Mouse (Mus musculus) heart, embryonic 13.5 days (tissue): ENCODE measurements around the gene Acr. TPM values are rescaled to one million over a fixed set of nuclear protein-coding genes. Genes with fewer than 3 reads are reported as not detected.

Experiments
- ATAC-seq: fragments of 200-750 bp; cut with Nextera tagmentation; 2 replicates; pipeline ENCODE4 v1.8.0; 2017; ENCODE audit warnings: moderate TSS enrichment; ENCODE audit not compliant: insufficient number of reproducible peaks, low FRiP score, low TSS enrichment; ENCODE audit errors: extremely low read depth
- H3K27ac ChIP-seq: fragments of 300-500 bp; sonication (generic); replicated peaks from 2 replicates; pipeline ENCODE4 v1.5.1; 2015; ENCODE audit warnings: moderate library complexity, mild to moderate bottlenecking, inconsistent platforms
- H3K27me3 ChIP-seq: fragments of 300-500 bp; sonication (generic); replicated peaks from 2 replicates; pipeline ENCODE4 v1.6.1; 2015; ENCODE audit warnings: mild to moderate bottlenecking, inconsistent platforms
- H3K36me3 ChIP-seq: fragments of 300-500 bp; sonication (generic); 2 replicates; pipeline ENCODE4 v1.6.1; 2015; ENCODE audit warnings: mild to moderate bottlenecking, inconsistent platforms
- H3K4me1 ChIP-seq: fragments of 300-500 bp; sonication (generic); 2 replicates; pipeline ENCODE4 v1.6.1; 2015; ENCODE audit warnings: inconsistent platforms
- H3K4me2 ChIP-seq: fragments of 300-500 bp; sonication (generic); 2 replicates; pipeline ENCODE4 v1.6.1; 2015; ENCODE audit warnings: inconsistent platforms, mild to moderate bottlenecking, moderate library complexity
- H3K4me3 ChIP-seq: fragments of 300-500 bp; sonication (generic); 2 replicates; pipeline ENCODE4 v1.5.1; 2015; ENCODE audit warnings: moderate library complexity, mild to moderate bottlenecking, inconsistent platforms
- H3K9ac ChIP-seq: fragments of 300-500 bp; sonication (generic); 2 replicates; pipeline ENCODE4 v1.6.1; 2015; ENCODE audit warnings: inconsistent platforms, mild to moderate bottlenecking, moderate library complexity
- H3K9me3 ChIP-seq: fragments of 300-500 bp; sonication (generic); 2 replicates; pipeline ENCODE4 v1.6.1; 2016; ENCODE audit warnings: inconsistent platforms
- whole genome bisulfite sequencing: fragments of 180-500 bp; shearing (Covaris S2); methylation state at CpG from one replicate; pipeline ENCODE4 v1.1.7; 2015; ENCODE audit warnings: mixed read lengths; 5-methylcytosine and 5-hydroxymethylcytosine counted together
- polyA plus RNA-seq: library from polyadenylated mRNA; unstranded; fragments of >200 nt; fragmentation: Nextera tagmentation; extraction: Ambion mirVana; gene quantifications from 2 replicates; pipeline ENCODE4 v1.2.1, GENCODE M21; 2015

Acr gene
- polyA plus RNA-seq, 1 experiment from 2014 or later: 0.33 TPM

DNA sequence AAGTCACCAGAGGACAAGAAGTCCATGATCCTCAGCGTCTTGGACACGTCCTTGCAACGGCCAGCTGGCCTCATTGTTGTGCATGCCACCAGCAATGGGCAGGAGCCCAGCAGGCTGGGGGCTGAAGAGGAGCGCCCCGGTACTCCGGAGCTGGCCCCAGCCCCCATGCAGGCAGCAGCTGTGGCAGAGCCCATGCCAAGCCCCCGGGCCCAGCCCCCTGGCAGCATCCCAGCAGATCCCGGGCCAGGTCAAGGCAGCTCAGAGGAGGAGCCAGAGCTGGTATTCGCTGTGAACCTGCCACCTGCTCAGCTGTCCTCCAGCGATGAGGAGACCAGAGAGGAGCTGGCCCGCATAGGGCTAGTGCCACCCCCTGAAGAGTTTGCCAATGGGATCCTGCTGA is 19.3 kb upstream of the Acr start:
- no peak for ATAC-seq
- peaks cover 18% of the 10 kb centered on the region for H3K4me1 ChIP-seq
- peaks cover 45% of the 10 kb centered on the region for H3K27me3 ChIP-seq
- H3K9ac ChIP-seq: peak overlapping the region; percentile 60; the same call in 1 of the 2 replicates
- H3K36me3 ChIP-seq: peaks cover 33% of the 10 kb centered on the region
- no peaks in the 10 kb centered on the region for H3K9me3 ChIP-seq
- peak overlapping the region; percentile 77 for H3K4me2 ChIP-seq
- H3K27ac ChIP-seq: no peak overlapping the region
- 47% methylated on average over 11 of the region's 11 CpGs for WGBS
- peak overlapping the region; percentile 48 for H3K4me3 ChIP-seq

GRCm38 (mm10) chr15:89550506-89550905 is 17.6 kb upstream of the Acr start:
- Histone ChIP-seq H3K4me3 (no peak overlapping the region), H3K4me1 (peaks cover 18% of the 10 kb centered on the region), H3K36me3 (peaks cover 31% of the 10 kb centered on the region), H3K27me3 (peaks cover 57% of the 10 kb centered on the region), H3K9ac (no peak overlapping the region), H3K4me2 (no peak overlapping the region), H3K27ac (no peak overlapping the region), H3K9me3 (no peaks in the 10 kb centered on the region)
- no peak for ATAC-seq
- WGBS: 87% methylated on average over 8 of the region's 8 CpGs

DNA sequence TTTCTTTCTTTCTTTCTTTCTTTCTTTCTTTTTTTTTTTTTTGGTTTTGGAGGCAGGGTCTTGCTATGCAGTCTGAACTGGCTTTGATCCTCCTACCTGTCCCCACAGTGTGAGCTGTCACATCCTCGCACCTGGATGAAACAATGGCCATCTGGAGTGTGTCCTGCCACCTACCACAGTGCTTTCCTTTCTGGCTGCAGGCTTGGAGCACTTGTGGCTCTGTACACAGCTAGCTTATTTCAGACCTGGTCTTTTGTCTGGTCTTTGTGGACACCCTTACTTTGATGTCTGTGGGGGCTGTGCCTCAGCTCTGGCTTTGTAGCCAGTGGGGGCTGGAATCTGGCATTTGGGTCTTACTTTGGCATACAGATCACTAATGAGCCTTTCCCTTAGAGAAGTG is 16.4 kb upstream of the Acr start:
- H3K4me1 ChIP-seq: peaks cover 26% of the 10 kb centered on the region
- H3K4me2 ChIP-seq: no peak overlapping the region
- H3K36me3 ChIP-seq: peaks cover 22% of the 10 kb centered on the region
- H3K27me3 ChIP-seq: peaks cover 63% of the 10 kb centered on the region
- no peaks in the 10 kb centered on the region for H3K9me3 ChIP-seq
- H3K27ac ChIP-seq: no peak overlapping the region
- no peak for ATAC-seq
- no peak overlapping the region for H3K9ac ChIP-seq
- H3K4me3 ChIP-seq: no peak overlapping the region
- 64% methylated on average over 1 of the region's 1 CpGs for WGBS

DNA sequence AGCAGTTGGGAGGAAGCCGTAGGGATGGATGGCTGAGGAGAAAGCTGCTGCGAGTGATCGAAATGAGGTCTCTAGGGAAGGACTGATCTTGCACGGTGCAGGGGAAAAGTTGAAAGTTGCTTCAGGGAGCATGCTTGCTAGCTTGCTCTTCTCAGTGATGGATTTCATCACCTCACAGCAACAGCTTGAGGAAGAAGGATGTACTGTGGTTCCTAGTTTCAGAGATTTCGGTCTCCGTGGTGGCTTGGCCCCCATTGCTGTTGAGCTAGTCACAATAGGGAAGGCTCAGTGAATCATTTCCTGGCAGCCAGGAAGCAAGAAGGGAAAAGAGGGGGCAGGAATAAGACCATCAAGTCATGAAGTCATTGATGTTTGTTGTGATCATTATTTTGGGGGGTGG is 12.5 kb upstream of the Acr start:
- no peak for ATAC-seq
- Histone ChIP-seq H3K9me3 (no peaks in the 10 kb centered on the region), H3K36me3 (0 out of 2 replicates have a peak, but pooled peaks cover 10% of the 10 kb centered on the region), H3K4me1 (peaks cover 29% of the 10 kb centered on the region), H3K4me3 (no peak overlapping the region), H3K4me2 (no peak overlapping the region), H3K27ac (no peak overlapping the region), H3K9ac (no peak overlapping the region), H3K27me3 (peaks cover 57% of the 10 kb centered on the region)
- 82% methylated on average over 6 of the region's 6 CpGs for WGBS

- WGBS: 22% methylated on average over 23 of the region's 23 CpGs
Observed at GRCm38 (mm10) chr15:89556401-89557178, 11.5 kb upstream of the Acr start.

GRCm38 (mm10) chr15:89557179-89557995 is 10.7 kb upstream of the Acr start:
- H3K4me1 ChIP-seq: peaks cover 29% of the 10 kb centered on the region
- H3K9ac ChIP-seq: peak overlapping the region; percentile 58
- peak overlapping the region; percentile 45 for H3K4me3 ChIP-seq
- H3K27me3 ChIP-seq: peaks cover 56% of the 10 kb centered on the region
- ATAC-seq: no peak
- H3K36me3 ChIP-seq: 0 out of 2 replicates have a peak, but pooled peaks cover 6% of the 10 kb centered on the region
- no peak overlapping the region for H3K27ac ChIP-seq
- H3K9me3 ChIP-seq: no peaks in the 10 kb centered on the region
- WGBS: 18% methylated on average over 36 of the region's 40 CpGs
- H3K4me2 ChIP-seq: peak overlapping the region; percentile 67

More at GRCm38 (mm10) chr15:89556401-89557178, 11.5 kb upstream of the Acr start:
- ATAC-seq: no peak
- no peaks in the 10 kb centered on the region for H3K9me3 ChIP-seq
- H3K27me3 ChIP-seq: peaks cover 56% of the 10 kb centered on the region
- peak overlapping the region; percentile 56 for H3K9ac ChIP-seq
- H3K27ac ChIP-seq: no peak overlapping the region
- peak overlapping the region; percentile 67 for H3K4me2 ChIP-seq
- H3K4me1 ChIP-seq: peaks cover 29% of the 10 kb centered on the region
- H3K4me3 ChIP-seq: peak overlapping the region; percentile 45
- H3K36me3 ChIP-seq: 0 out of 2 replicates have a peak, but pooled peaks cover 10% of the 10 kb centered on the region

GRCm38 (mm10) chr15:89557996-89558390 is 10.1 kb upstream of the Acr start:
- ATAC-seq: no peak
- peaks cover 56% of the 10 kb centered on the region for H3K27me3 ChIP-seq
- H3K9ac ChIP-seq: peak overlapping the region; percentile 58
- 0 out of 2 replicates have a peak, but pooled peaks cover 5% of the 10 kb centered on the region for H3K36me3 ChIP-seq
- peaks cover 29% of the 10 kb centered on the region for H3K4me1 ChIP-seq
- peak overlapping the region; percentile 67 for H3K4me2 ChIP-seq
- no peaks in the 10 kb centered on the region for H3K9me3 ChIP-seq
- 18% methylated on average over 33 of the region's 34 CpGs for WGBS
- peak overlapping the region; percentile 45 for H3K4me3 ChIP-seq
- H3K27ac ChIP-seq: no peak overlapping the region

GRCm38 (mm10) chr15:89559202-89559731 is 8.9 kb upstream of the Acr start:
- peak; percentile 45; the same call in 1 of the 2 replicates for ATAC-seq
- Histone ChIP-seq H3K4me2 (no peak overlapping the region), H3K4me3 (no peak overlapping the region), H3K27me3 (peaks cover 56% of the 10 kb centered on the region), H3K9ac (no peak overlapping the region), H3K9me3 (no peaks in the 10 kb centered on the region), H3K36me3 (0 out of 2 replicates have a peak, but pooled peaks cover 5% of the 10 kb centered on the region), H3K27ac (no peak overlapping the region), H3K4me1 (peaks cover 29% of the 10 kb centered on the region)
- 42% methylated on average over 10 of the region's 10 CpGs for WGBS

DNA sequence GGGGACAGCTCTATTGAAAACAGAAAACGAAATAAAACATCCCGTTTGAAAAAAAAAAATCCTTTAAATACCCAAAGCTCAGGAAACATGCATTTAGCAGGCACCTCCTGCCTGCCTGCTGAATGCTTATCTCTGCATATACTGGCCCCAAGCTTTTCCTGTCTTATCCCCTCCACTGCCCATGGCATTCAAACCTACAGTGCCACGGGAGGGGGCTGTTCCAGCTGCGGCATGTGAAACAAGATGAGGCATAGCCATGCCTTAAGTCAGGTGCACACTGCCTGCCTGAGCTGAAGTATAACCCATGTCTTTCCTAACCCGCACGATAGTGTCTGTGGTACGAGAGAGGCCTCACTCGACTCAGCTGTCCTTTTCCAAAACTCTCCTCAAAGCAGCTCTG is 4.0 kb downstream of the Acr start:
- Histone ChIP-seq H3K9me3 (no peaks in the 10 kb centered on the region), H3K27me3 (no peaks in the 10 kb centered on the region), H3K36me3 (no peaks in the 10 kb centered on the region), H3K9ac (no peak overlapping the region), H3K4me2 (no peak overlapping the region), H3K4me1 (no peaks in the 10 kb centered on the region), H3K27ac (no peak overlapping the region), H3K4me3 (no peak overlapping the region)
- 48% methylated on average over 8 of the region's 8 CpGs for WGBS
- no peak for ATAC-seq

- H3K36me3 ChIP-seq: peaks cover 24% of the 10 kb centered on the region
- no peak overlapping the region for H3K4me2 ChIP-seq
- H3K9me3 ChIP-seq: no peaks in the 10 kb centered on the region
- no peak overlapping the region for H3K4me3 ChIP-seq
- WGBS: 78% methylated on average over 7 of the region's 7 CpGs
- no peak overlapping the region for H3K27ac ChIP-seq
- no peak overlapping the region for H3K9ac ChIP-seq
- no peak for ATAC-seq
- H3K4me1 ChIP-seq: no peaks in the 10 kb centered on the region
- no peaks in the 10 kb centered on the region for H3K27me3 ChIP-seq
Observed at GRCm38 (mm10) chr15:89582494-89582893, 14.4 kb downstream of the Acr start.

DNA sequence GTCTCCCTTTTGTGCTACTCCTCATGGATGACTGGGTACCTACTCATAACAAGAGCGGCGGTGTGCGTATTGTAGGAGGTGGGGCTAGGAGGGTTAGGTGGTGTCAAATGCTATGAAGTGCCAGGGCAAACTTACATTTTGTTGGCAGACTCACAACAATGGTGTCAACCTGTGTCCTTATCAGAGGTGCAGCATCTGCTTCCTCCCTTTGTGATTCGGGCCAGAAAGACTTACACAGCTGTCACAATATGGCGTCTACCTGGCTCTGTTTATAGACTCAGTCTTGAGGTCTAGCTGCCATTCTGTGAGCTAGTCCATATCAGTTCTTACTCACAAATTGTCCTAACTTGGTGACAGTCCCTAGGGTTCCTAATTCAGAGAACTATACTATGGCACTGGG is 17.0 kb downstream of the Acr start:
- 68% methylated on average over 5 of the region's 5 CpGs for WGBS

More for the DNA sequence above, 17.0 kb downstream of the Acr start:
- Histone ChIP-seq H3K9me3 (no peaks in the 10 kb centered on the region), H3K36me3 (peaks cover 29% of the 10 kb centered on the region), H3K4me3 (no peak overlapping the region), H3K9ac (no peak overlapping the region), H3K27me3 (no peaks in the 10 kb centered on the region), H3K27ac (no peak overlapping the region), H3K4me2 (no peak overlapping the region), H3K4me1 (no peaks in the 10 kb centered on the region)
- ATAC-seq: no peak
